Mouse (Mus musculus) gastrocnemius, adult 2 months (tissue): ENCODE measurements around the gene Ndufs8. TPM values are rescaled to one million over a fixed set of nuclear protein-coding genes. Genes with fewer than 3 reads are reported as not detected.
A peak's percentile ranks its signal among the peaks of the same experiment; 100 is the strongest.

Experiments
- DNase-seq: peaks from one replicate; pipeline ENCODE4 v3.0.0; 2022
- H3K27ac ChIP-seq: fragments of 200-600 bp; 2 replicates; pipeline ENCODE4 v1.8.1; 2022; ENCODE audit warnings: mild to moderate bottlenecking
- H3K4me3 ChIP-seq: fragments of 200-600 bp; 2 replicates; pipeline ENCODE4 v1.8.1; 2022; ENCODE audit warnings: mild to moderate bottlenecking, moderate library complexity
- CTCF ChIP-seq: fragments of 200-600 bp; IDR thresholded peaks from 2 replicates; pipeline ENCODE4 v1.8.1; 2022; ENCODE audit warnings: antibody characterized with exemption, mild to moderate bottlenecking, moderate library complexity
- intact Hi-C: fragments of 180-260 bp; cut with DNase I; formaldehyde crosslinking; loops from one replicate; pipeline ENCODE4 v1.15.1; 2025
- total RNA-seq, 2 experiments: library from RNA; stranded (reverse); gene quantifications; 2 replicates each; pipeline ENCODE4 v1.2.3; 2021

Gene Ndufs8
- total RNA-seq, 2 experiments from 2014 or later: 211 to 334 TPM

DNA sequence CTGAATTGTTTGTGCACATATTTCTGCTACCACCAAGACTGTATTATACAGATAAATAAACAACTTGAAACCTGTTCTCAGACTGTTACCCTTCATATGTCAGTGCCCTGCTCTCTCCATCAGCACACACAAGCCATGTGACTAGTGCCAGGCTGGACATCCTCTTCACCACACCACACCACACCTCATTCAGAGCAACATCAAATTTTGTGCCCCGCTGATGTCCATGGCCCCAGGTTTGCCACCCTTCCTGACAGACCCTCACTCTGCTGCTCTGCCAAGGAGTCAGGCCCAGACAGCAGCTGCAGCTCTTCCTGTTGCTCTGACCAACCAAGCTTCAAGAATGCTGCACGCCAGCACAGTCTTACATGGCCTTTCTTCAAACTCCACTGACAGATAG, 18.3 kb downstream of the Ndufs8 start:
- Histone ChIP-seq H3K27ac (no peak overlapping the region), H3K4me3 (no peak overlapping the region)
- no peak for DNase-seq
- intact Hi-C loops: no loop called here
- no peak for TF ChIP-seq CTCF

DNA sequence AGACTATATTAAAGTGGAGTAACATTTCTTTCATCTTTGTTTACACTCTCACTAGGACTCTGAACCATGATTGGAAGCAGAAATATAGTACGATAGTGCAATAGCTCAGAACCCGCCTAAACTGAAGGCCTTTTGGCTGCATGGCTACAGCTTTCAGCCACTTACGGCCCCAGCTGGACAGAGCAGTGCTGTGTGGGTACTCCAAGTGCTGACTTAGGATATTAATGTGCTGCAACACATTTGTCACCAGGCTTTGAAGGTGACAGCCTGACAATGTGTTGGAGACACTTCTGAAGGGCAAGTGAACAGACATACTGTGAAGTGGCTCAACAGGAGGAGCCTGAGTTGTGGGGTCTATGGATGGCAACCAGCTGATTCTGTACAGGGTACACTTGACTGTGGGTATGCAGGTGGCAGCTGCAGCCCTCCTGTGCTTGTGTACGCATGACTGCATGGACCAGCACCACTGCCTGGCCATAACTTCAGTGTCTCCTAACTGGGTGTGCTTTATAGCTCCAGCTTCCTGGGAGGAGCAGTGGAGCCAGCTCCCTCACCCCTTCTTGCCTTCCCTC, 18.9 kb downstream of the Ndufs8 start:
- H3K27ac ChIP-seq: no peak overlapping the region
- no peak overlapping the region for H3K4me3 ChIP-seq
- no peak for TF ChIP-seq CTCF
- no peak for DNase-seq
- intact Hi-C loops: no loop called here

DNA sequence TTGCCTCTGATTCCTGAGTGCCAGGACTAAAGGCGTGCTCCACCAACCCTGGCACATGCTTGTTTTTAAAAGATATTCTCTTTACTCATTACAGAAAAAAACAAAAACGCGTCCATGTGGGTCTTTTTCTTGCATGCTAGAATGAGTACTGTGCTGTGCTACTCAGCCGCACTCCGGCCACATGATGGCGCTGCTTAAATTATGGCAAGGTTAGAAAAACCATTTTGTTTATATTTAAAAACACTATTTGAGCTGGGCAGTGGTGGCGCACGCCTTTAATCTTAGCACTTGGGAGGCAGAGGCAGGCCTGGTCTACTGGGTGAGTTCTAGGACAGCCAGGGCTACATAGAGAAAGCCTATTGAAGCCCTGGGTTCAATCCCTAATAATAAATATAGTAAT, 22.4 kb downstream of the Ndufs8 start:
- Histone ChIP-seq H3K27ac (no peak overlapping the region), H3K4me3 (no peak overlapping the region)
- peak; percentile 46 for TF ChIP-seq CTCF
- no peak for DNase-seq
- intact Hi-C loops: no loop called here

DNA sequence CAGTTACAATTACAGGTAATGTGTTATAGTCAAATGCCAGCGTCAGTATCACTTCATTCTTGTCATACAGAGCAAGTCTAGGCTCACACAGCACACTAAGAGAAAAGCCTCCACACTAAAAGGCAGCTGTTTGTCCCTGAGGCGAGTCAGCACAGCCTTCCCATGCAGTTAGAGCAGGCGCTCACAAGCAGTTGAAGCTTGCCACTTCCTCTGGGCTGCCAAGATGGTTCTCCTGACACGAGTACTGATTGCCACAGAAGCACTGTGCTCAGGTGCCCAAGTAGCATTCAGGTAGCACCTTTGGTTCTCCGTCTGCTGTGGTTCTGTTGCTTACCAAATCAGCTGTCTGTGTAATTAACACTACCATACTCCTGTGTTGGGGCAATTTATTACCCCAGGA, 23.5 kb downstream of the Ndufs8 start:
- no peak overlapping the region for H3K27ac ChIP-seq
- H3K4me3 ChIP-seq: no peak overlapping the region
- no peak for TF ChIP-seq CTCF
- no peak for DNase-seq
- intact Hi-C loops: no loop called here

DNA sequence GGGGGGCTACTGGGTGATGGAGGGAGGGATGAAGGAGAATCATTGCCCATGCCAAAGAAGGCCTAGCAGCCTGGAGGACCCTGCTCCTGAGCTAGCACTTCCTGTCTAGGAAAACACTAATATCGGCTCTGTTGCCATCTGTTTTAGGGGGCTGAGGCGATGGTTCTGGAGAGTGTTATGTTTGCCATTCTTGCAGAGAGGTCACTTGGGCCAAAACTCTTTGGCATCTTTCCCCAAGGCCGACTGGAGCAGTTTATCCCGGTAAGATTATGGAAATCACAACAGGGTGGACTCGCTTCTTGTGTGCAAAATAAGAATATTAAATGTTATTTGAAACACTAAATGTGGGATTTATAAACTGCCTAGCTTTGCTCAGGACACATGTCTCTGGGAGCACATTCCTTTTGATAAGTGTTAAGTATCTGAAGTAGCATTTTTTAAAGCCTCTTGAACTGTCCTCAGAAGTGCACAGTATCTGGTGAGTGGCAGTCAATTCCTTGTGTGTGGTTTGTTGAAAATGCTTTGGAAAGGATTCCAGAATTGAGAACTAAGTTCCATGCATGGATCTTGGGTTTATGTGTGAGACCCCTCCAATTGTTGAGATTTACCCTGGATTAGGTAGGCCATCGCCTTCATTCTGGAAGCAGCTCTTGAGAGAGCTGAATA, 28.1 kb downstream of the Ndufs8 start:
- TF ChIP-seq CTCF: no peak
- intact Hi-C loops: no loop called here
- no peak for DNase-seq
- Histone ChIP-seq H3K4me3 (no peak overlapping the region), H3K27ac (no peak overlapping the region)

DNA sequence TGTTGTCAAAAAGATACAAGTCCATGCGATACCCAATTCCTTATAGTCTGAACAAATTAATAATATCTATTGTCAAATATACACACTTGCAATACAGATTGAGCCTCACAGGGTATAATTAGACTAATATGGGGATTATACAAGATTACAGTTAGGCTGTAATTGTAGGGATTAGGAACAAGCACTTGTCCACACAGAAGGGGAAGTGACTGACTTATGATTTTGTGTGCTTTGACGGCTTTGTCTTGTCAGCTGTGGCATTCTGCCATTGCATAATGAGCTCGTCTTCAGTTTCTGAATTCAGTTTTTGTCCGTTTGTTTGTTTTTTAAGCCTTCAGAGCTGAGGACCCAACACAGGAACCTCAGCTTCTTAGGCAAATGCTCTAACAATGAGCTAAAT, 30.4 kb downstream of the Ndufs8 start:
- no peak for TF ChIP-seq CTCF
- no peak overlapping the region for H3K27ac ChIP-seq
- intact Hi-C loops: no loop called here

DNA sequence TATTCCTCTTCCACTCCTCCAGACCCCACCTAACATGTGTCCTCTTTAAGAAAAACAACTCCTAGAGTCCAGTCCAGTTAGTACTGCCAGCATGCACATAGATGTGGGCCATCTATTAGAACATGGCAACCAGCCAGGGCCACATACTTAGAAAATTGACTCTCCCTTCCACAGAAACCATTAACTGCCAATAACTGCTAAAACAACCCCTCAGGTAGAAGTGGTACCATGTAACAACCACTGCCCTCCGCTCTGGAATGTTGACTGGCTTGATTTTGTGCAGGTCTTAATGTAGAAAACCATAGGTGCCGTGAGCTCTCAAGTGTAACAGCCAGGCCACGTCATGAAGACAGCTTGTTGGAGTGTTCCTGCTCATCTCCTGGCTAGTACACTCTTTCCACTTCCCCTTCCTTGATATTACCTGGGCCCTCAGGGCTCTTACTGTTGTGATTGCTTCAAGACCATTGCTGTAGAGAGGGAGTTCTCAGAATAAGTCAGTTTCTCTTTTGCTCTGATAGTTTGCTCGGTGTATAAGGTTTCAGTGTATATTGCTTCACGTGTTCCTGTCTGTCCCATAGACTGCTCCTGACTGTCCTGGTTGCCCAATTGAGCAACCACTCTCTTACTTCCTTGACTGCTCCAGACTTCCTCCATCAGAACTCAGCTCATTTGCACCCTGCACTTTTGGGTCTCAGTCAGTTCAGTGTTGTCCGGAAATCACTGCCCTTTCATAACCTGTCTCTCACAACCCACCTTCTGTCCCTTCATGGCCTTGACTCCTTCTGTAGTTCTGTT, 32.3 kb downstream of the Ndufs8 start:
- no peak overlapping the region for H3K27ac ChIP-seq
- H3K4me3 ChIP-seq: no peak overlapping the region
- DNase-seq: no peak
- no peak for TF ChIP-seq CTCF
- intact Hi-C loops: no loop called here

More for the DNA sequence above, 30.4 kb downstream of the Ndufs8 start:
- no peak for DNase-seq
- H3K4me3 ChIP-seq: no peak overlapping the region

DNA sequence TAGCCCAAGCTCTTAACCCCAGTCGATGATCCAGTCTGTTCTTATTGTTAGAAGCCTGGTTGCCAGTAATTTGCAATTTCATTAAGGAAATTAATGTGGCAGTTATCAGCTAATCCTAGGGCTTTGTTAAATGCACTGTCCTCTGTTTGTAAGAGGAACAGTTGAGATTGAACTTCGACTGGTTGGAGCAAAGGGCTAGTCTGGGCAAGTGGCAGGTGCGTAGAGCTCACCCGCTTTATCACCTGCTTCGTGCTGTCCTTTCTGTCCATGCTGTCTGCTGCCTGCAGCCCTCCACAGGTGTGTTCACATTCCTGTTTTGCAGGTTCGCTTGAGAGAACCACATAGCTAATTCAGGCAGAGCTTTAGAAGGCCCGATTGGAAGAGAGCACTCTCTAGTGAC, 37.5 kb downstream of the Ndufs8 start:
- H3K4me3 ChIP-seq: no peak overlapping the region
- DNase-seq: no peak
- H3K27ac ChIP-seq: no peak overlapping the region
- intact Hi-C loops: no loop called here
- no peak for TF ChIP-seq CTCF

DNA sequence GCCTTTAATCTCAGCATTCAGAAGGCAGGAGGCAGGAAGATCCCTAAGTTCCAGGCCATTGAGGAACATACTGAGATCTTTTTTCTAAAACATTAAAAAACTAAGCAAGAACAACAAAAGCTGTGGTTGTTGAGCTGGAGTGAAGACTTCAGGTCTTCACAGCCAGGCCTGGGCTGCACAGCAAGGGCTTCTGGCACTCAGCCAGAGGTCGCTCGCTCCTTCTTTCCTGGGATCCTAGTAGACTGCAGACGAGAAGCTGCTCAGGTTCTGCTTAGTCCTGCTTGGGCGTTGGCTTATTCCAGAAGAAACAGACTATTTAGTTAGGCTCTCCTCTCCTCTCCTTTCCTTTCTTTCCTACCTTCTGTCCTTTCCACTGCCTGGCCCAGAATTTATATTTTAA, 40.2 kb downstream of the Ndufs8 start:
- H3K4me3 ChIP-seq: no peak overlapping the region
- intact Hi-C loops: no loop called here
- TF ChIP-seq CTCF: no peak
- no peak overlapping the region for H3K27ac ChIP-seq
- no peak for DNase-seq

DNA sequence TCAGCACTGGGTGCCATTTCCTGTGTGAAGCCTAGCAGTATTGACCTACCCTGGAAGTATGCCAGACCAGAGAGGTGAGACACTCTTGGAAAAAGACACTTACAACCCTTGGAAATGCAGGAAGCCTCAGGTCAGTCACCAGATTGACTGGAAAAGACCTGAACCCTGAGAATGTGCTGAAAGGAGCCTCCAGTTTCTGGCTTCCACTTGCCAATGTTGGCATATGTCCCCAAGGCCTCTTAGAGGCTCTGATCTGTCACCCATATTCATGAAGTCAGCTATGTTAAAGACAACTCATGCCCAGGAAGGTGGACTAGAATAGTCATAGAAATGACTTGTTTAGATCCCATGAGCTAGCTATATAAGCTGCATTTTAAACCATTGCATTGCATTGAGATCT, 41.1 kb downstream of the Ndufs8 start:
- TF ChIP-seq CTCF: no peak
- no peak for DNase-seq
- Histone ChIP-seq H3K4me3 (no peak overlapping the region), H3K27ac (no peak overlapping the region)
- intact Hi-C loops: no loop called here

DNA sequence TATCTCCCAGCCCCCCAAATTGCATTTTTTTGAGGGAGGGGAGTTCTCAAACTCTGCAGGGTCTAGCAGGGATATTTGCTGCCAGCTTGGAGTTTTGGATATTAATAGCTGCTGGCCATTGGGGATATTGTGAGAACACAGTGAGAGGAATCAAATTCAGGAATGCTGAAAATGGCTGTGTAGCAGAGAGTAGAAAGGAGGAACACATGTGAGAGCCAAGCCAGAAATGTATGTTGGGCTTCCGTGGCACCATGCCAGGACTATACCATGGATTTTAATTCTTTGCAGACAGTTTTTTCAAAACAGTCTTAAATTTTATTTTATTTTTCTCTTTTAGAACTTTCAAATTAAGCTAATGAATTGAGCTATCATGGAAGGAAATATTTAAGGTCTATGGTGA, 44.3 kb downstream of the Ndufs8 start:
- intact Hi-C loops: no loop called here

DNA sequence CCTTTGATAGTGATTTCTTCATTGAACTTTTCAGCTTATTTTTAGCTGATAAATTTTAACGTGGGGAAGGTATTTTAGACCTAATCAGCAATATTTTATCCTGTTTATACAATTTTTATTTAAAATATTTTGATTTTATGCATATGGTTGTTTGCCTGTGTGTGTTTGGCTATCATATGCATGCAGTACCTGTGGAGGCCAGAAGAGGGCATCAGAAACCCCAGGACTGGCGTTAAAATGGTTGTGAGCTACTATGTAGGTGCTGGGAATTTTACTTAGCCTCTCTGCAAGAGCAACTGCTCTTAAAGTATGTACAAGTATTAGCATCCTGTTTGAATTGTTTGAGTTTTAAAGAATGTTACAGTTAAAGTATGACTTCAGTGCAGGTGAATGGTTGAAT, 47.6 kb downstream of the Ndufs8 start:
- H3K4me3 ChIP-seq: no peak overlapping the region
- H3K27ac ChIP-seq: no peak overlapping the region
- peak; percentile 49 for TF ChIP-seq CTCF
- no peak for DNase-seq
- intact Hi-C loops: no loop called here

More for the DNA sequence above, 44.3 kb downstream of the Ndufs8 start:
- TF ChIP-seq CTCF: no peak
- DNase-seq: no peak
- H3K4me3 ChIP-seq: no peak overlapping the region
- no peak overlapping the region for H3K27ac ChIP-seq

DNA sequence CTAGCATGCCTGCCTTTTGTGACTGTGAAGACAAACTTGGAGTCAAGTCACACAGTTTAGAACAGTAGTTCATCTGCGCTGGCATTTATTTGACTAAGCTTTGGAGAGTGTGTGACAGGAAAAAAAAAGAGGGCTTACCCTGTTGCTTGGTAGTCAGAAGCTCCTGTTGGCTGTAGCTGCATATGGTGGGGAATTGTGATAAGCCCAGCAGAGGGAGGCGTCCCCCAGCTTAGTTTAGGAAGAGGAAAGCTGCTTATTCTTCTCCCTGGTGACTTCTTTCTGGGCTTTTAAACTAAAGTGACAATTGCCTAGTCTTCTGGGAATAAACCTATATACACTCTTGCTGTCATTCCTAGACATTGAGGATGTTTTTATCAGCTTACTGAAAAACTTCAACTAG, 49.9 kb downstream of the Ndufs8 start:
- DNase-seq: no peak
- no peak overlapping the region for H3K4me3 ChIP-seq
- no peak overlapping the region for H3K27ac ChIP-seq
- no peak for TF ChIP-seq CTCF
- intact Hi-C loops: no loop called here

Other genes with a start within 250 kb of the Ndufs8 start
- gene Lrp5, start 226.2 kb downstream of the Ndufs8 start, total RNA-seq: 10 to 100 TPM; 21.4 to 30.4 TPM
- gene 1810055G02Rik, start 204.5 kb downstream of the Ndufs8 start, total RNA-seq: 1 to 10 TPM; 9.6 to 9.8 TPM
- 10 to 100 TPM; 21.7 to 24.2 TPM for gene Kmt5b, start 145.4 kb downstream of the Ndufs8 start, total RNA-seq
- 1 to 10 TPM; 1.8 to 5.4 TPM for gene Chka, start 61.0 kb downstream of the Ndufs8 start, total RNA-seq
- 1 to 10 TPM; 5.1 to 5.8 TPM for gene Tcirg1, start 5.6 kb downstream of the Ndufs8 start, total RNA-seq
- gene Aldh3b1, start 17.0 kb upstream of the Ndufs8 start, total RNA-seq: under 1 TPM; 0.77 to 0.98 TPM
- 1 to 10 TPM; 3.6 to 6.4 TPM for gene Unc93b1, start 22.4 kb upstream of the Ndufs8 start, total RNA-seq
- gene Aldh3b3, start 45.9 kb upstream of the Ndufs8 start, total RNA-seq: not detected
- gene Aldh3b2, start 59.6 kb upstream of the Ndufs8 start, total RNA-seq: under 1 TPM; 0.11 to 0.15 TPM
- 1 to 10 TPM; 1.7 to 2.6 TPM for gene Acy3, start 73.8 kb upstream of the Ndufs8 start, total RNA-seq
- gene Tbx10, start 80.0 kb upstream of the Ndufs8 start, total RNA-seq: not detected
- 10 to 100 TPM; 19.2 to 31.9 TPM for gene Nudt8, start 87.8 kb upstream of the Ndufs8 start, total RNA-seq
- gene Gm49405, start 87.9 kb upstream of the Ndufs8 start, total RNA-seq: under 1 TPM; 0.33 to 0.56 TPM
- 1 to 10 TPM in 1 of 2 experiments, under 1 TPM in 1; 0.56 to 2.6 TPM for gene Doc2g, start 90.5 kb upstream of the Ndufs8 start, total RNA-seq
- 100 to 1,000 TPM; 399 to 553 TPM for gene Ndufv1, start 100.0 kb upstream of the Ndufs8 start, total RNA-seq
- gene Gstp1, start 125.2 kb upstream of the Ndufs8 start, total RNA-seq: 100 to 1,000 TPM; 386 to 408 TPM
- gene Gstp2, start 133.2 kb upstream of the Ndufs8 start, total RNA-seq: 100 to 1,000 TPM; 169 to 183 TPM
- gene Gstp3, start 146.8 kb upstream of the Ndufs8 start, total RNA-seq: not detected
- gene Cabp2, start 168.8 kb upstream of the Ndufs8 start, total RNA-seq: not detected
- 10 to 100 TPM; 17.9 to 22.4 TPM for gene Cdk2ap2, start 184.4 kb upstream of the Ndufs8 start, total RNA-seq
- gene Pitpnm1, start 187.2 kb upstream of the Ndufs8 start, total RNA-seq: 1 to 10 TPM; 2.3 to 2.5 TPM
- gene Aip, start 213.1 kb upstream of the Ndufs8 start, total RNA-seq: 10 to 100 TPM; 69.9 to 71.8 TPM
- not detected for gene Gpr152, start 227.0 kb upstream of the Ndufs8 start, total RNA-seq
- gene Cabp4, start 231.3 kb upstream of the Ndufs8 start, total RNA-seq: not detected
- gene Coro1b, start 235.8 kb upstream of the Ndufs8 start, total RNA-seq: 10 to 100 TPM in 1 of 2 experiments, 1 to 10 TPM in 1; 9.8 to 14.7 TPM
- gene Ptprcap, start 240.8 kb upstream of the Ndufs8 start, total RNA-seq: under 1 TPM in 1 of 2 experiments, not detected in 1; 0.43 TPM